Comparison of ENCODE assay signal across 14 mouse cellular contexts in genomic region chr5:150328686-150329085, GRCm38 (mm10).
"Had no signal": no experiment of that assay in that cellular context is flagged by ENCODE, and none has a peak within 500 bp of the region (broad histone marks: within the 10 kb centered on the region; RNA-seq: fewer than 3 reads in every experiment).

No protein-coding gene starts in this region.

- DNase-seq: kidney, adult 18-20 months; kidney, postnatal 10 days; kidney, postnatal 4 days; lung, postnatal 14 days; right cerebral cortex, adult 18-20 months; right cerebral cortex, postnatal 25 days; thymus, postnatal 14 days had no signal

- H3K4me1 ChIP-seq: limb, embryonic 10.5 days; lung, embryonic 15.5 days; midbrain, embryonic 12.5 days had no signal

- H3K27ac ChIP-seq: left cerebral cortex, adult 2 months; limb, embryonic 10.5 days; liver, embryonic 15.5 days; lung, embryonic 15.5 days; macrophage; midbrain, embryonic 12.5 days; stomach, postnatal 0 days had no signal

- H3K4me3 ChIP-seq: left cerebral cortex, adult 2 months; limb, embryonic 10.5 days; liver, embryonic 15.5 days; lung, embryonic 15.5 days; midbrain, embryonic 12.5 days had no signal
